Comparison of ENCODE assay signal across 8 mouse cellular contexts in the genomic region with DNA sequence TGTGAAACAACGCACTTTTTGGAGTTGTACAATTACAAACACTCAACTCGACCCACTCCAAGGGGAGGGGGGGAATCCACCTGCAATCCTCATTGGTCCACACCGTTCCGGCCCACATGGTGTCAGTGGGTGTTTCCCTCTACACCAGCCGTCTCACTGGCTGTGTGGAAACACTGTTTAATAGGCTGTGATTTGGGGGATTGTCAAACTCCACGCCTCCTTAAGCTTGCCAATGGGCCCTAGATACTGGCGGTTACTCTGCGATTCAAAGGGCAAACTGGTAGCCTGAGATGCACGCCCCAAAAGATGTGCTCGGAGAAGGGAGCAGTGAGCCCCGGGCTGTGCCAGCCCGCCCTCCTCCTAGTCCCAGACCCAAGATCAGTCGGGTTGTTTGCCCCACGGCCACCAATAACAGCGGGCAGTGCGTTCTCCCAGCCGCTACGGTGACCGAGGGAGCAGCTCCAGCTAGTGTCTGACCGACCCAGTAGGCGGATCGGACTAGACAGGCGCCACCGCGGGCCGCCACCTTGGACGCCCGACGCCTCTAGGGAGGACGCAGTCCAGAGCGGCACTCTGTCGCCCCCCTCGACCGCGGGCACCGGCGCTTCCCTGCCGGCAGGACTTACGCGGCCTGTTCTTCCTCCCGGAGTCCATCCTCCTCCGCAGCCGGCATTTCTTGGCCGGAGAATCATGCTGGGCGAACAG. TPM values are rescaled to one million over a fixed set of nuclear protein-coding genes. Genes with fewer than 3 reads are reported as not detected.
A peak's percentile ranks its signal among the peaks of the same experiment; 100 is the strongest.
DNase-seq lines count a peak whose midpoint lies in the region; ATAC-seq and TF ChIP-seq lines count a peak whose summit lies in the region.

No protein-coding gene starts in this region.

- H3K4me2 ChIP-seq in heart, embryonic 12.5 days, result peak overlapping the region; percentile 82
- peak overlapping the region; percentile 84 for H3K4me2 ChIP-seq in kidney, postnatal 0 days (ENCODE audit: low read length)
- peak overlapping the region; percentile 91 for H3K4me2 ChIP-seq in liver, embryonic 11.5 days
- H3K4me2 ChIP-seq in stomach, embryonic 16.5 days (ENCODE audit: low read depth, low read length), result peak overlapping the region; percentile 87

- peak; percentile 77 for ATAC-seq in erythroid progenitor cell, adult 5-6 weeks (replicated peaks; ENCODE audit: low FRiP score, poor library complexity, severe bottlenecking)
- ATAC-seq in heart, embryonic 12.5 days (ENCODE audit: insufficient number of reproducible peaks, low FRiP score), result peak; percentile 95
- ATAC-seq in kidney, postnatal 0 days (replicated peaks; ENCODE audit: low FRiP score, low read depth), result peak; percentile 97
- ATAC-seq in liver, embryonic 11.5 days (replicated peaks; ENCODE audit: low FRiP score), result peak; percentile 94
- ATAC-seq in stomach, embryonic 16.5 days (ENCODE audit: insufficient read depth, low FRiP score), result peak; percentile 97

- no peaks in the 10 kb centered on the region for H3K36me3 ChIP-seq in heart, embryonic 12.5 days
- no peaks in the 10 kb centered on the region for H3K36me3 ChIP-seq in kidney, postnatal 0 days (ENCODE audit: insufficient read depth, low read length)
- no peaks in the 10 kb centered on the region for H3K36me3 ChIP-seq in liver, embryonic 11.5 days (ENCODE audit: control insufficient read depth, insufficient read depth, low read length)
- H3K36me3 ChIP-seq in stomach, embryonic 16.5 days (ENCODE audit: control insufficient read depth, insufficient read depth, low read length), result no peaks in the 10 kb centered on the region

- peak; percentile 8; the same call in 1 of the 2 replicates for TF ChIP-seq CTCF in brain, embryonic 14.5 days (IDR thresholded peaks at IDR 0.05; ENCODE audit: borderline replicate concordance, extremely low read depth, insufficient read depth, insufficient read length)
- TF ChIP-seq CTCF in kidney, postnatal 0 days (IDR thresholded peaks at IDR 0.05; ENCODE audit: low read depth), result peak; percentile 38; the same call in 1 of the 2 replicates

- H3K4me3 ChIP-seq in heart, embryonic 12.5 days, result peak overlapping the region; percentile 98
- peak overlapping the region; percentile 98 for H3K4me3 ChIP-seq in kidney, postnatal 0 days (replicated peaks; ENCODE audit: low read depth, low read length)
- peak overlapping the region; percentile 88 for H3K4me3 ChIP-seq in liver, embryonic 11.5 days (ENCODE audit: low read depth, low read length)
- peak overlapping the region; percentile 91 for H3K4me3 ChIP-seq in stomach, embryonic 16.5 days (replicated peaks; ENCODE audit: low read length)

- H3K9ac ChIP-seq in heart, embryonic 12.5 days, result peak overlapping the region; percentile 99
- peak overlapping the region; percentile 95 for H3K9ac ChIP-seq in kidney, postnatal 0 days (ENCODE audit: low read depth, low read length)
- peak overlapping the region; percentile 87 for H3K9ac ChIP-seq in liver, embryonic 11.5 days (ENCODE audit: low read depth, low read length)
- peak overlapping the region; percentile 98 for H3K9ac ChIP-seq in stomach, embryonic 16.5 days (ENCODE audit: low read length)

- TF ChIP-seq POLR2A in brain, embryonic 14.5 days (IDR thresholded peaks at IDR 0.05; ENCODE audit: borderline replicate concordance, extremely low read depth, insufficient read depth, insufficient read length, poor library complexity, severe bottlenecking), result peak; percentile 1; the same call in 1 of the 2 replicates

- DNase-seq in CD4-positive helper T cell, adult 2 months (ENCODE audit: low read depth, low spot score), result peak; percentile 86
- peak; percentile 98 for DNase-seq in brain, embryonic 14.5 days (ENCODE audit: low read depth)
- DNase-seq in kidney, postnatal 0 days (ENCODE audit: low spot score), result peak; percentile 97
- peak; percentile 83 for DNase-seq in liver, embryonic 11.5 days (ENCODE audit: low spot score)
- peak; percentile 79 for DNase-seq in naive thymus-derived CD4-positive, alpha-beta T cell, adult 2 months (ENCODE audit: low read depth)

- H3K27ac ChIP-seq in heart, embryonic 12.5 days (ENCODE audit: poor library complexity, severe bottlenecking), result peak overlapping the region; percentile 99
- H3K27ac ChIP-seq in kidney, postnatal 0 days, result peak overlapping the region; percentile 99
- H3K27ac ChIP-seq in liver, embryonic 11.5 days (ENCODE audit: low read depth, low read length), result peak overlapping the region; percentile 93
- H3K27ac ChIP-seq in stomach, embryonic 16.5 days (ENCODE audit: low read length), result peak overlapping the region; percentile 98

- H3K9me3 ChIP-seq in heart, embryonic 12.5 days (replicated peaks), result no peaks in the 10 kb centered on the region
- H3K9me3 ChIP-seq in kidney, postnatal 0 days (replicated peaks; ENCODE audit: low read length), result no peaks in the 10 kb centered on the region
- no peaks in the 10 kb centered on the region for H3K9me3 ChIP-seq in liver, embryonic 11.5 days (ENCODE audit: control insufficient read depth, low read length)
- no peaks in the 10 kb centered on the region for H3K9me3 ChIP-seq in stomach, embryonic 16.5 days (replicated peaks; ENCODE audit: control insufficient read depth, low read length)

- peaks cover 18% of the 10 kb centered on the region for H3K4me1 ChIP-seq in heart, embryonic 12.5 days (replicated peaks)
- 0 out of 2 replicates have a peak, but pooled peaks cover 5% of the 10 kb centered on the region for H3K4me1 ChIP-seq in kidney, postnatal 0 days (replicated peaks; ENCODE audit: insufficient read depth, low read length)
- H3K4me1 ChIP-seq in liver, embryonic 11.5 days (replicated peaks; ENCODE audit: control insufficient read depth, insufficient read depth, low read length), result 0 out of 2 replicates have a peak, but pooled peaks cover 3% of the 10 kb centered on the region
- peaks cover 10% of the 10 kb centered on the region for H3K4me1 ChIP-seq in stomach, embryonic 16.5 days (ENCODE audit: control insufficient read depth, insufficient read depth, low read length)

- no peaks in the 10 kb centered on the region for H3K27me3 ChIP-seq in heart, embryonic 12.5 days (replicated peaks)
- no peaks in the 10 kb centered on the region for H3K27me3 ChIP-seq in kidney, postnatal 0 days (ENCODE audit: insufficient read depth, low read length)
- no peaks in the 10 kb centered on the region for H3K27me3 ChIP-seq in liver, embryonic 11.5 days (replicated peaks; ENCODE audit: control insufficient read depth, insufficient read depth, low read length)
- no peaks in the 10 kb centered on the region for H3K27me3 ChIP-seq in stomach, embryonic 16.5 days (ENCODE audit: control insufficient read depth, insufficient read depth, low read length)

- WGBS in heart, embryonic 12.5 days, result under 1% methylated on average over 39 of the region's 45 CpGs
- 0% methylated on average over 44 of the region's 45 CpGs for WGBS in kidney, postnatal 0 days
- WGBS in liver, embryonic 11.5 days, result under 1% methylated on average over 45 of the region's 45 CpGs
- under 1% methylated on average over 45 of the region's 45 CpGs for WGBS in stomach, embryonic 16.5 days

RNA-seq across cellular contexts. Expression of a gene that starts 1.2 kb away (rescaled TPM):
- polyA plus RNA-seq in brain, embryonic 14.5 days (2012; rRNA removed), result 2.3 and 6.6 TPM in 2 replicates
- 2.9 and 4.0 TPM in 2 replicates for total RNA-seq in erythroid progenitor cell, adult 5-6 weeks (2015; ENCODE audit: low replicate concordance)
- total RNA-seq in erythroid progenitor cell, adult 5-6 weeks (2017; ENCODE audit: low replicate concordance), result 0.39 and 2.2 TPM in 2 replicates
- polyA plus RNA-seq in heart, embryonic 12.5 days (2016; fragmentation: Nextera tagmentation; extraction: Ambion mirVana), result 13.9 and 14.0 TPM in 2 replicates
- polyA plus RNA-seq in kidney, postnatal 0 days (2015; fragmentation: Nextera tagmentation; extraction: Ambion mirVana), result 11.8 and 13.2 TPM in 2 replicates
- 7.8 and 8.7 TPM in 2 replicates for polyA plus RNA-seq in liver, embryonic 11.5 days (2014; fragmentation: Nextera tagmentation; extraction: Ambion mirVana)
- 4.2 and 5.7 TPM in 2 replicates for polyA plus RNA-seq in stomach, embryonic 16.5 days (2015; fragmentation: Nextera tagmentation; extraction: Ambion mirVana)

RNA-seq across cellular contexts. Expression of a gene that starts 44.1 kb away (rescaled TPM):
- 8.6 and 9.0 TPM in 2 replicates for polyA plus RNA-seq in brain, embryonic 14.5 days (2012; rRNA removed)
- total RNA-seq in erythroid progenitor cell, adult 5-6 weeks (2015; ENCODE audit: low replicate concordance), result 189 and 228 TPM in 2 replicates
- 257 and 330 TPM in 2 replicates for total RNA-seq in erythroid progenitor cell, adult 5-6 weeks (2017; ENCODE audit: low replicate concordance)
- polyA plus RNA-seq in heart, embryonic 12.5 days (2016; fragmentation: Nextera tagmentation; extraction: Ambion mirVana), result 40.5 and 43.4 TPM in 2 replicates
- 30.3 and 33.3 TPM in 2 replicates for polyA plus RNA-seq in kidney, postnatal 0 days (2015; fragmentation: Nextera tagmentation; extraction: Ambion mirVana)
- polyA plus RNA-seq in liver, embryonic 11.5 days (2014; fragmentation: Nextera tagmentation; extraction: Ambion mirVana), result 54.8 and 55.0 TPM in 2 replicates
- polyA plus RNA-seq in stomach, embryonic 16.5 days (2015; fragmentation: Nextera tagmentation; extraction: Ambion mirVana), result 47.2 and 49.3 TPM in 2 replicates

Comparison
In these comparisons a context has a peak if more than half of its experiments do, and no peak if none do; other contexts are left out.
1. Peak in every context shown above with its lines: DNase-seq, ATAC-seq, H3K4me3 ChIP-seq and H3K27ac ChIP-seq.